Mouse (Mus musculus) cortical plate, adult 2 months (tissue): ENCODE results near the gene Cytl1.
A peak's percentile ranks its signal among the peaks of the same experiment; 100 is the strongest.

ENCODE experiments used
- CTCF ChIP-seq: fragments of 200-500 bp; IDR thresholded peaks from 2 replicates; pipeline ENCODE4 v1.5.1; 2011; ENCODE audit warnings: mild to moderate bottlenecking, control low read depth, low read length; ENCODE audit not compliant: insufficient read depth; ENCODE audit errors: extremely low read depth
- POLR2A ChIP-seq: fragments of 200-500 bp; IDR thresholded peaks from 2 replicates; pipeline ENCODE4 v1.6.1; 2011; ENCODE audit warnings: mild to moderate bottlenecking, low read length, control low read depth; ENCODE audit not compliant: insufficient read depth; ENCODE audit errors: extremely low read depth

- no peak for TF ChIP-seq POLR2A
- TF ChIP-seq CTCF, result 0 out of 2 replicates have a peak, but pooled peaks have one; percentile 26
These were observed 894 bp downstream of the Cytl1 start for GRCm38 (mm10) chr5:37736213-37736612.
